Mouse (Mus musculus) hindbrain, embryonic 10.5 days (tissue): Measurements from ENCODE around the gene Rhot2. TPM values are rescaled to one million over a fixed set of nuclear protein-coding genes. Genes with fewer than 3 reads are reported as not detected.
"Not testable (repeated sequence)": the region's sequence is repeated elsewhere in the genome, so short reads cannot be mapped to it uniquely, and the experiment has no call there.

Experiments used
- DNase-seq: peaks from one replicate; pipeline ENCODE4 v3.0.0-alpha.2; 2017; ENCODE audit warnings: low spot score
- H3K27ac ChIP-seq: fragments of 300-500 bp; sonication (generic); 2 replicates; pipeline ENCODE4 v1.5.1; 2016; ENCODE audit warnings: mild to moderate bottlenecking, moderate library complexity
- H3K27me3 ChIP-seq: fragments of 300-500 bp; sonication (generic); 2 replicates; pipeline ENCODE4 v1.6.1; 2016; ENCODE audit warnings: mild to moderate bottlenecking; ENCODE audit not compliant: poor library complexity, insufficient read depth, severe bottlenecking
- H3K36me3 ChIP-seq: fragments of 300-500 bp; sonication (generic); 2 replicates; pipeline ENCODE4 v1.6.1; 2016; ENCODE audit warnings: mild to moderate bottlenecking, moderate library complexity
- H3K4me1 ChIP-seq: fragments of 300-500 bp; sonication (generic); replicated peaks from 2 replicates; pipeline ENCODE4 v1.6.1; 2016; ENCODE audit warnings: mild to moderate bottlenecking
- H3K4me3 ChIP-seq: fragments of 300-500 bp; sonication (generic); 2 replicates; pipeline ENCODE4 v1.5.1; 2016; ENCODE audit warnings: mild to moderate bottlenecking, moderate library complexity
- H3K9me3 ChIP-seq: fragments of 300-500 bp; sonication (generic); 2 replicates; pipeline ENCODE4 v1.6.1; 2016; ENCODE audit warnings: mild to moderate bottlenecking, moderate library complexity
- WGBS: fragments of 180-500 bp; shearing (Covaris S2); methylation state at CpG from one replicate; pipeline ENCODE4 v1.1.7; 2016; 5-methylcytosine and 5-hydroxymethylcytosine counted together
- polyA plus RNA-seq: library from polyadenylated mRNA; unstranded; fragments of >200 nt; fragmentation: Nextera tagmentation; extraction: Ambion mirVana; gene quantifications from 2 replicates; pipeline ENCODE4 v1.2.1, GENCODE M21; 2016

Gene Rhot2
- polyA plus RNA-seq, 1 experiment from 2014 or later: 18.8 TPM

DNA sequence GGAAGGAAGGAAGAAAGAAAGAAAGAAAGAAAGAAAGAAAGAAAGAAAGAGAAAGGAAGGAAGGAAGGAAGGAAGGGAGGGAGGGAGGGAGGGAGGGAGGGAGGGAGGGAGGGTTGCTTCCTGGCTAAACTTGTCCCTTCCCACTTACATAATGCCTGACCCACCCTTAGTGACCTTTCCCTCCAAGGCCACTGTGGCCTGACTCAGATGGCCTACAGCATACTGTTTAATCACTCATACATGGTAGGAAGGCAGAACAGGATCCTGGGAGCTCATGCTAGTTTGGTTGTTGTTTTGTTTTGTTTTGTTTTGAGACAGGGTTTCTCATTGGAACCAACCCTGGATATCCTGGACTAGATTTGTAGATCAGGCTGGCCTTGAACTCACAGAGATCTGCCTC lies 26.9 kb upstream of the Rhot2 start:
- not testable (repeated sequence) for H3K9me3 ChIP-seq, DNase-seq, H3K27me3 ChIP-seq, H3K36me3 ChIP-seq, H3K27ac ChIP-seq, H3K4me3 ChIP-seq
- peaks cover 56% of the 10 kb centered on the region for H3K4me1 ChIP-seq

DNA sequence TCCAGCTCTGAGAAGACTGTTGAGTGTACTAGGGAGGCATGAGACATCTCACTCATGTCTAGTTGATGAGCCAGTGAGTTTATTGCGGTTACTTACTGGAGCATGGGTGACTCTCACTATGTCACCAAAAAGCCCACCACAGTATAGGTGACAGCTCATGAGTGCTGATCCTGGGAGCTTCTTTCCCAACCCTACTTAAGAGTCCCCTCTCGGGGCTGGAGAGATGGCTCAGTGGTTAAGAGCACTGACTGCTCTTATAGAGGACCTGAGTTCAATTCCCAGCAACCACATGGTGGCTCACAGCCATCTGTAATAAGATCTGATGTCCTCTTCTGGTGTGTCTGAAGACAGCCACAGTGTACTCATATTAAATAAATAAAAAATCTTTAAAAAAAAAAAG lies 25.3 kb upstream of the Rhot2 start:
- Histone ChIP-seq H3K4me1 (peaks cover 45% of the 10 kb centered on the region), H3K36me3 (no peaks in the 10 kb centered on the region), H3K27me3 (0 out of 2 replicates have a peak, but pooled peaks cover 2% of the 10 kb centered on the region), H3K27ac (no peak overlapping the region), H3K4me3 (no peak overlapping the region), H3K9me3 (no peaks in the 10 kb centered on the region)
- WGBS: 84% methylated on average over 2 of the region's 2 CpGs
- no peak for DNase-seq

DNA sequence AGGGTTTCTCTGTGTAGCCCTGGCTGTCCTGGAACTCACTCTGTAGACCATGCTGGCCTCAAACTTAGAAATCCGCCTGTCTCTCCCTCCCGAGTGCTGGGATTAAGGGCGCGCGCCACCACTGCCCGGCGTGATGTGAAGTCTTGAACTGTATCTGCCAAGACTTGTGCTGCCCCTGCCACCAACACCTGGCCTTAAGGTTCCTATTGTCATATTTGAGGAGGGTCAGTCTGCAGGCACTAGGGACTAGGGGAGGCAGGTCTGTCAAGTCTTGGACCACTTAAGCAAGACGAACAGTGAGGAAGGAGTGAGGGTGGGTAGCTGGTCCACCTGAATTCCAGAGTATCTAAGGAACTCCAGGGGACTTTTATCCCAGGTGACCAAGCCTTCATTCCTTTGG lies 24.8 kb upstream of the Rhot2 start:
- 91% methylated on average over 8 of the region's 8 CpGs for WGBS
- no peaks in the 10 kb centered on the region for H3K36me3 ChIP-seq
- no peak overlapping the region for H3K4me3 ChIP-seq
- H3K9me3 ChIP-seq: no peaks in the 10 kb centered on the region
- no peak overlapping the region for H3K27ac ChIP-seq
- no peak for DNase-seq
- H3K4me1 ChIP-seq: peaks cover 44% of the 10 kb centered on the region
- H3K27me3 ChIP-seq: 0 out of 2 replicates have a peak, but pooled peaks cover 2% of the 10 kb centered on the region

DNA sequence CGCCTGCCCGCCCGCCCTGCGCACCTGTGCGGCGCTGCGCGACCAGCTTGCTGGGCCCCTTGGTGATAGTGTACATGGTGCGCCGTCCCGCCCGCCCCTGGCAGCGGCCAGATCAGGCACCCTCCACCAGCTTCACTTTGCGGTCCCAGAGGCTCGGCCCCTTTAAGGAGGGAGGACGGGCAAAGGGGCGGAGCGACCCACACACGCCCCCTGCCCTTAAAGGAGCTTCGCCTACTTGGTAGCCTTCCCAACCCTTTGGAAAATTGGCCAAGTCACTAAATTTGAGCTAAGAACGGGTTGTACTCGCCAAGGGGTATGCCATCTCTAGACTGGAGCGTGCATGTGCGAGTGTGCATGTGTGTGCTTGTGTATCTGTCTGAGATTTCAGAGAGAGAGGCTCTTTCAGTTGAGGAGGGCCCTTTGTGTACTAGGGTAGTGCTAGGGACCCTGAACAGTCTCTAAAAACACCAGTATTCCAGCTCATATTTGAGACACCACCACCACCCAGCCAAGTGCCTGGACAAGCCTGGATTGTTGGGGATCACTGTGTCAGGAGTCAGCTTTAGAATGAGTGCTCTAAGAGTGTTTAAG lies 24.0 kb upstream of the Rhot2 start, which contains the start of gene Mcrip2:
Gene Mcrip2, minus strand, starts transcription at position 164 of the 591 bp plus-strand sequence.
- Histone ChIP-seq H3K27me3 (0 out of 2 replicates have a peak, but pooled peaks cover 2% of the 10 kb centered on the region), H3K36me3 (no peaks in the 10 kb centered on the region), H3K27ac (peak within 1 kb of the TSS; percentile 85), H3K4me3 (peak within 1 kb of the TSS; percentile 90), H3K9me3 (no peaks in the 10 kb centered on the region), H3K4me1 (peaks cover 36% of the 10 kb centered on the region)
- DNase-seq: peak; percentile 80
- WGBS: under 1% methylated on average over 24 of the region's 24 CpGs

DNA sequence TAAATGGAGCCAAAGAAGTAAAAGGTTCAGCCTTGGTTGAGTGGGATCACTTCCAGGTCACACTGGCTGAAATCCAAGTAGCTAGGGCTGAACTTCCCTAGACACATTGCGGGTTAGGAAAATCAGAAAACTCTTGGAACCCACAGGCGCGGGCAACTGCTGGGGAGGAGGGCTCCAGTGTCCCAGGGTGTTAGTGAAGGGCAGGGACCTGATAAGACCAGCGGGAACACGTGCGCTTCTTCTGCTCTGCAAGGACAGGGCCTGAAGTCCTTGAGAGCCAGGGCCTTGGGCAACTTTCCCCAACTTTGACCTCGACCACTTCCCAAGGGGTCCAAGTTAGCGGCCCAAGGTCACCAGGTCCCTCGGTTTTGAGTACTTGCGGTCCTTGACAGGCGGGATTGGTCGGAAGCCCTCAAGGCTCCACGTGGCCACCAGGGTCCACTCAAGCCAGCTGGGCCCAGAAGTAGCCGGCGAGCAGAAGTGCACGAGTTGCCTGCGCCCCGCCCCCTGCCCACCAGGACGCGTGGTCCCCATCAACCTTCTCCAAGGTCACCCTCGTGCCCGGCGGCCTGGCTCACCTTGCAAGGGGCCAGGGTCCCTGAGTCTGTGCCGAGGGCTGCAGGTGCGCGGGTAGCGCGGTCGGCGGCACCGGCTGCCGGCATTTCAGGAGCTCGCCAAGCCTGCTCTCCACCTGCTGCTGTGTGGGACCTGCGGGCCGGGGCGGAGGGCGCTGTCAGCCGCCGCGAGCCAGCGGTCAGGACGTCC lies 23.4 kb upstream of the Rhot2 start:
- DNase-seq: peak; percentile 66
- Histone ChIP-seq H3K36me3 (no peaks in the 10 kb centered on the region), H3K4me3 (peak overlapping the region; percentile 90), H3K4me1 (peaks cover 32% of the 10 kb centered on the region), H3K27ac (peak overlapping the region; percentile 85), H3K27me3 (0 out of 2 replicates have a peak, but pooled peaks cover 2% of the 10 kb centered on the region), H3K9me3 (no peaks in the 10 kb centered on the region)
- 1% methylated on average over 42 of the region's 42 CpGs for WGBS

DNA sequence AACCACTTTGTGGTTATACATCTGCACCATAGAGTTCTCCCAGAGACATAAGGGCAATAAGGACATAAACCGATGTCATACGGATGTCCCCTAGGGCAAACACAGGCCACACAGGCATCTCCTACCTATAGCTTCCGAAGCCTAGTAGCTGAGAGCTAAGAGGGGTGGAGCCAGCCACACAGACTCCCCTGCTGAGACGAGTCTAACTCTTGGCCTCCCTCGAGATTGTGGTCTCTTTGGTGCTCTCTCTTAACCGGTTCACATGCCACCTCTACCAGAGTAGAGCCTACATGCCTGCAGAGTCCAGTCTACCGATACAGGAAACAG lies 22.8 kb upstream of the Rhot2 start:
- Histone ChIP-seq H3K27ac (peak overlapping the region; percentile 85; the same call in 1 of the 2 replicates), H3K4me1 (peaks cover 29% of the 10 kb centered on the region), H3K36me3 (no peaks in the 10 kb centered on the region), H3K27me3 (0 out of 2 replicates have a peak, but pooled peaks cover 2% of the 10 kb centered on the region), H3K4me3 (peak overlapping the region; percentile 90), H3K9me3 (no peaks in the 10 kb centered on the region)
- WGBS: 17% methylated on average over 7 of the region's 7 CpGs
- DNase-seq: no peak

DNA sequence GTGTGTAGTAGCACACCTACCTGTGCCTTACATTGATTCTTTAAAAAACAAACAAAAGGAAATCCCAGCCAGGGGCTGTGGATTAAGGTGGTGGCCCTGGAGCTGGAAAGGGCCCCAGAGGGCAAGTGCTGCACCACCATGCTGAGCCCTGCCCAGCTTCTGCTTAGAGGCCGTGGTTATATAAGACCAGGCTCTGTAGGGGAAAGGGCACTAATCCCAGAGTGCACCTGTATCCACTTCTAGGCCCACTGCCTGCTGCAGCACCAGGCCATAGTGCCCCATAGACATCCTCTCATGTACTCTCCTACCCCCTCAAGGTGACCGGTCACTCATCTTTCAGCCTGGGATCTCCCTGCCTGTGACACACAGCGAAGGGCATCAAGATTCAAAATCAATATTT lies 21.5 kb upstream of the Rhot2 start:
- DNase-seq: no peak
- H3K27me3 ChIP-seq: 0 out of 2 replicates have a peak, but pooled peaks cover 2% of the 10 kb centered on the region
- H3K4me1 ChIP-seq: peaks cover 41% of the 10 kb centered on the region
- H3K9me3 ChIP-seq: no peaks in the 10 kb centered on the region
- 93% methylated on average over 3 of the region's 3 CpGs for WGBS
- no peak overlapping the region for H3K27ac ChIP-seq
- no peaks in the 10 kb centered on the region for H3K36me3 ChIP-seq
- H3K4me3 ChIP-seq: no peak overlapping the region; the same call in 1 of the 2 replicates

DNA sequence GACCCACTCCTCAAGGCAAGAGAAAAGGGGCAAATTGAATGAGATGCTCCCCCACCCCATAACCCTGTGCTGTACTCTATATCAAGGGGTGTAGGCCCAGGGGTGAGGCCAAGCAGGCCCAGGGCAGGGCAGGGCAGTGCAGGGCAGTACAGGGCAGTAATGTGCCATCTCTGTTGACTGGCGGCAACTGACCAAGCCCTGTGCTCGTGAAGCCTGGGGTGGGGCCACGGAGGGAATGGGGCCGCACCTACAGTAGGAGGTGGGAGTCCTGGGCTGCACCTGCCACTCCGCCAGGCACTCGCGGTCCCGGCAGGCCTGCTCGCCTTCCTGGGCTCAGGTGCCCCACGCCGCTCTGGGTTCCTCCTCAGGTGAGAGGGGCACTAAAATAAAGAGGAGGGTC lies 20.6 kb upstream of the Rhot2 start:
- Histone ChIP-seq H3K4me1 (peaks cover 49% of the 10 kb centered on the region), H3K27ac (no peak overlapping the region)
- 89% methylated on average over 11 of the region's 11 CpGs for WGBS

DNA sequence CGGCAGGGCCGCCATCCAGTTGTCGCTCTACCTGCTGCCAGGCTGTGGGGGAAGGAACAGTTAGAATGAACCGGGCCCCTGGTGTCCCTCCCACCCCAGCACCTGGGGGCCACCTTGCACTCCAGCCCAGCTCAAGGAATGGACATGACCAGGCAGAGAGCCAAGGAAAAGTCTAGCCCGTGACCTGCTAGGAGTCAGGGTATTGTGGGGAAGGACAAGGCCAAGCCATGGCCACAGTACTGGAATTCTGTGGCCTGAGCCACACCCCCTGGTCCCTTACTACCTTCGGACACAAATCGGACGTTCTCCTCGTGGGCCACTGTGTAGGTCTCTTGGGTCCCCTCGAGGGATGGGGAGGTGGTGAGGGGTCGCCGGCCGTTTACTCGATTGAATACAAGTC lies 19.7 kb upstream of the Rhot2 start:
- H3K4me3 ChIP-seq: no peak overlapping the region; the same call in 1 of the 2 replicates
- no peak overlapping the region for H3K27ac ChIP-seq
- no peaks in the 10 kb centered on the region for H3K9me3 ChIP-seq
- DNase-seq: no peak
- 90% methylated on average over 14 of the region's 14 CpGs for WGBS
- H3K36me3 ChIP-seq: peaks cover under 1% of the 10 kb centered on the region; the same call in 1 of the 2 replicates
- peaks cover 58% of the 10 kb centered on the region for H3K4me1 ChIP-seq
- H3K27me3 ChIP-seq: 0 out of 2 replicates have a peak, but pooled peaks cover 2% of the 10 kb centered on the region

More for the DNA sequence above, 20.6 kb upstream of the Rhot2 start:
- H3K27me3 ChIP-seq: 0 out of 2 replicates have a peak, but pooled peaks cover 2% of the 10 kb centered on the region
- DNase-seq: no peak
- H3K9me3 ChIP-seq: no peaks in the 10 kb centered on the region
- H3K36me3 ChIP-seq: no peaks in the 10 kb centered on the region
- H3K4me3 ChIP-seq: no peak overlapping the region

DNA sequence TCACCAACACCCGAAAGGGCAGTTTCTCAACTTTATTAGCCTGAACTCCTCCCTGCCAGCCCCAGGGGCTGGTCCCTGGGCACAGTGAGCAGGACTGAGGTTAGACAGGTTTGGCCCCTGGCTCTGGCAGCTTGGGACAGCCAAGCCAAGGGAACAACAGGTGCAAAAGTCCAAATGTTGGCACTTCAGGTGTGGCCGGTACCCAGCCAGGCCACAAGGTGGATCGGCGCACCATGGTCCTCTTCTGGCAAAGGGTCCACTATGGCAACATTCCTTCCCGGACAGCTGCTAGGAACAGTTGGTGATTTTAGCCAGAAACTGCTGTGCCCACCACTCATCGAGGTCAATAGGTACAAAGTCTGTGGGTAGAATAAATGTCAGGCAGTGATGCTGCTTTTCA lies 19.0 kb upstream of the Rhot2 start:
- DNase-seq: no peak
- H3K27me3 ChIP-seq: 0 out of 2 replicates have a peak, but pooled peaks cover 2% of the 10 kb centered on the region
- H3K36me3 ChIP-seq: peaks cover 7% of the 10 kb centered on the region; the same call in 1 of the 2 replicates
- H3K9me3 ChIP-seq: no peaks in the 10 kb centered on the region
- H3K4me1 ChIP-seq: peaks cover 55% of the 10 kb centered on the region
- no peak overlapping the region for H3K4me3 ChIP-seq
- H3K27ac ChIP-seq: no peak overlapping the region
- 92% methylated on average over 6 of the region's 6 CpGs for WGBS

DNA sequence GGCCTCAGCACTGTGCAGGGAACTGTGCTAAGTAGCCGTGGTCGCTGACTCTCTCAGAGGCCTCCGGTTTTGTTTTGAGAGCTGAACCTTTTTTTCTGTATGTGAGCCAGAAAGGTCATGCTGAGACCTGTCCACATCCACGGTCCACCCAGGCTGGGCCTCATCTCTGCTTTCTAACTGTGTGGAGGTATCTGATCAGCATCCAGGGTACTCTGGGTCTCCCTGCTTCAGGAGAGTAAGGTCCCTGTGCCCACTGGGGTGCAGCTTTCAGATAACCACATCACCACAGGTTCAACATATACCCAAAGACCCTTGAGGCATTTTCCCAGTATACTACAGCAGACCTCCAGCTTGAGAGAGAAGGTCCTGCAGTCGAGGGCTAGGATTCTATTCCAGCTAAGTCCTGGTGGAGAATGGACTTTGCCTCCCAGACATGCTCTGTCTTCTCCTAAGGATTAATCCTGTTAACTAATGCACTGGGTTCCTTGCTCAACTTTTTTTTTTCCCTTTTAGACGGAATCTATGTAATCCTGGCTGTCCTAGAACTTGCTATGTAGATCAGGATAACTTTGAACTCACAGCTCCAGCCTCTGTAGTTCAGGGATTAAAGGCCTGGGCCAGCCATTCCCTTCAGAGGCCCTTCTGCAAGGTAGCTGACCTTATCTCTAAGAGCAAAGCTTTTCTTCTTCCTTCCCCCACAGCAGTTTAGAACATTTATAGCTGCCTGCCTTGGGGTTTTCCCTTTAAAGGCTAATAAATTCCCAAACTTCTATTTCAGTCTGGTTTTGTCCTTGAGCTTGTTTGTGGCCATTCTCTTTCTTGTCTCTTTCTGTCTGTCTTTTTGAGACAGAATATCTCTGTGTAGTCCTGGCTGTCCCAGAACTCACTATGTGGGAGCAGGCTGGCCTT lies 17.3 kb upstream of the Rhot2 start:
- DNase-seq: no peak
- peaks cover 38% of the 10 kb centered on the region for H3K4me1 ChIP-seq
- peak overlapping the region; percentile 96 for H3K27ac ChIP-seq
- WGBS: 16% methylated on average over 6 of the region's 6 CpGs
- no peaks in the 10 kb centered on the region for H3K27me3 ChIP-seq
- peaks cover 16% of the 10 kb centered on the region for H3K36me3 ChIP-seq
- H3K9me3 ChIP-seq: no peaks in the 10 kb centered on the region
- peak overlapping the region; percentile 82 for H3K4me3 ChIP-seq

DNA sequence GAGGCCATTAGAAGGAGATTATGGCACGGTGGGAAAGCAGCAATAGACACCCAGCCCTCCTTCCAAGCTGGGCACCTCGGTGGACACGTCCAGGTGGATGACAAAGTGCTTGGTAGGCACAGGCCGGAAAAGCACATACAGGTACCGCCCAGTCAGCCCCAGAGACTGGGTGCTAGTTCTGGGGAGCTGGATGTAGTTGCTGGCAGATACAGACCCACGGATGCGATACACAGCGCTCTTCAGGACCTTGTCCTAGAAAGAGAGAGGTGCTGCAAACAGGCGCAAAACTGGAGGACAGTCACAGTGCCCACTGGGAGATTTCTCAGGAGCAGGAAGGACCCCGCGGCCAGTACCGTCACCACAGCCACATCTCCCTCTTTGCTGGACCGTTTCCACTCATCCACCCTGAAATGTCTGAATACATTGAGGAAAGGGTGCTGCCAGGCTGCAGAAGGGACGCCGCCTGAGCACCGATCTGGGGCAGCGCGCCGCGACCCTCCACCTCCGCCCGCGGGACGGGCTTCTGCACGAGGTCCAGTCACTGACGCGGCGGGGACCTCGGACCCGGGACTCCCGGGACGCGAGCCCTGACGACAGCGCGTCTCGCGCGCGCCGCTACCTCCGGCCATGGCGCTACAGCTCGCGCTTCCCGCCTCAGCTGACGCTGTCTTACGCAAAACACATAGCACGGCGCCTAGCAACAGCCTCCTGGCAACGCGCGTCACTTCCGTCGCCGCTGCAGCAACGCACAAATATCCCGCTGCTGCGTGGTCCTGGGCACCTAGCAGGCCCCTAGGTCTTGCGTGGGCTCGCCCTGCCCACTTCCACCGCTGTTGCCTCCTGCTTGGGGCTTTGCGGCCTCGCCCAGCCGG lies 16.4 kb upstream of the Rhot2 start, which contains the start of gene Wdr90:
Gene Wdr90, minus strand, starts transcription at position 670 of the 872 bp plus-strand sequence.
- peaks cover 34% of the 10 kb centered on the region for H3K4me1 ChIP-seq
- H3K36me3 ChIP-seq: peaks cover 20% of the 10 kb centered on the region

More for the DNA sequence above, 16.4 kb upstream of the Rhot2 start, which contains the start of gene Wdr90:
- no peaks in the 10 kb centered on the region for H3K27me3 ChIP-seq
- peak within 1 kb of the TSS; percentile 82 for H3K4me3 ChIP-seq
- DNase-seq: peak; percentile 93
- no peaks in the 10 kb centered on the region for H3K9me3 ChIP-seq
- H3K27ac ChIP-seq: peak within 1 kb of the TSS; percentile 96
- WGBS: 3% methylated on average over 65 of the region's 65 CpGs
